Comparison of ENCODE assay signal across 7 mouse cellular contexts in the genomic region with DNA sequence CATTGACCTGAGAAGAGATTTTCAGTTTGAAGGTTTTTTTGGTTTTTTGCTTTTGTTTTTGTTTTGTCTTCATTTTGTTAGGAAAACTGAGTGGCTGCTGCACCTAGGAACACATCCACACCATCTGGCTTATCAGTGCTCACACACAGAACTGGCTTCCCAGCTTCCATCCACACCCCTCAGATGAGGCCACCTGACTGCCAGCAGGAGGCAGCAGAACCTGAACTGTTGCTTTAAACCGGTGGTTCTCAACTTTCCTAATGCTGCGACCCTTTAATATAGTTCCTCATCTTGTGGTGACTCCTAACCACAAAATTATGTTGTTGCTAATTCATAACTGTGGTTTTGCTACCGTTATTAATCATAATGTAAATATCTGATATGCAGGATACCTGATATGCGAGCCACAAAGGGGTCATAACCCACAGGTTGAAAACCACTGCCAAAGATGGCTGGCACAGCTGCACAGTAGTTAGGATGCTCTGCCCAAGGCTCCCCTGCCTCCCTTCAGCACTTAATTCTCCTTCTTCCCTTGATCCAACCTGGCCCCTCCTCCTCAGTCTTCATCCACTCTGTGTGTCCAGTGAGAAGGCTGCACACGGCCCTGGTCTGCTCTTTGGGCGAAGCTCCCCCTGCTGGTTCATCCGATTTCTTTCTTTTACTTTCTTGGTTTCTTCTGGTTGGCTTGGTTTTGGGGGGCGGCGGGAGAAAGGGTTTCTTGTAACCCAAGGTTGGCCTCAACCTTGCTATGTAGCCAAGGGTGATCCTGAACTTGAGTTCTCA.
DNase-seq lines count a peak whose midpoint lies in the region; ATAC-seq lines count a peak whose summit lies in the region.

No protein-coding gene starts in this region.

- H3K9ac ChIP-seq in limb, embryonic 11.5 days (ENCODE audit: low read length), result no peak overlapping the region

- no peaks in the 10 kb centered on the region for H3K27me3 ChIP-seq in limb, embryonic 11.5 days (ENCODE audit: control insufficient read depth, insufficient read depth, low read length)

- no peak overlapping the region for H3K4me3 ChIP-seq in limb, embryonic 11.5 days (ENCODE audit: low read depth, low read length)

- no peak overlapping the region for H3K4me2 ChIP-seq in limb, embryonic 11.5 days (ENCODE audit: low read depth, severe bottlenecking)

- 71% methylated on average over 9 of the region's 9 CpGs for whole genome bisulfite sequencing in limb, embryonic 11.5 days

- H3K36me3 ChIP-seq in limb, embryonic 11.5 days (ENCODE audit: control insufficient read depth, insufficient read depth, low read length), result no peaks in the 10 kb centered on the region

- no peak overlapping the region for H3K27ac ChIP-seq in limb, embryonic 11.5 days (replicated peaks; ENCODE audit: low read depth, low read length)

- no peaks in the 10 kb centered on the region for H3K4me1 ChIP-seq in limb, embryonic 11.5 days (ENCODE audit: control insufficient read depth, insufficient read depth, low read length)

- DNase-seq in layer of hippocampus, adult 11-12 months (ENCODE audit: low spot score), result peak; percentile 13
- DNase-seq in layer of hippocampus, postnatal 36 days, result no peak
- peak; percentile 1 for DNase-seq in Muller cell, postnatal 12 days (ENCODE audit: inconsistent ontology term)
- DNase-seq in c-Kit-positive CD71-positive TER-119-negative erythroid progenitor cells, embryonic 14.5 days (ENCODE audit: low read depth), result peak; percentile 10
- peak; percentile 70 for DNase-seq in limb, embryonic 11.5 days (ENCODE audit: low spot score)
- DNase-seq in testis, postnatal 10 days (ENCODE audit: low spot score), result peak; percentile 63
- DNase-seq in gastrocnemius, postnatal 25 days, result no peak

- ATAC-seq in limb, embryonic 11.5 days (ENCODE audit: insufficient number of reproducible peaks, low FRiP score, low TSS enrichment, low read depth), result no peak

- no peaks in the 10 kb centered on the region for H3K9me3 ChIP-seq in limb, embryonic 11.5 days (ENCODE audit: control insufficient read depth, low read length)

Comparison
In these comparisons a context has a peak if more than half of its experiments do, and no peak if none do; other contexts are left out.
1. DNase-seq: peak in layer of hippocampus, adult 11-12 months (single experiment), Muller cell, postnatal 12 days (single experiment), c-Kit-positive CD71-positive TER-119-negative erythroid progenitor cells, embryonic 14.5 days (single experiment), limb, embryonic 11.5 days (single experiment) and testis, postnatal 10 days (single experiment); none in layer of hippocampus, postnatal 36 days (0 of 2) and gastrocnemius, postnatal 25 days (single experiment).